Mouse (Mus musculus): Measurements from ENCODE around the gene Rnf7. TPM values are rescaled to one million over a fixed set of nuclear protein-coding genes. Genes with fewer than 3 reads are reported as not detected.
"Not testable (repeated sequence)": the region's sequence is repeated elsewhere in the genome, so short reads cannot be mapped to it uniquely, and the experiment has no call there.

Rnf7 gene
- polyA plus RNA-seq, 1 experiment from 2014 or later = 110 TPM

GRCm38 (mm10) chr9:96504116-96504895, 25.8 kb upstream of the Rnf7 start:
- Histone ChIP-seq H3K4me2 (no peak overlapping the region), H3K27ac (no peak overlapping the region), H3K9ac (no peak overlapping the region), H3K27me3 (replicated peaks) (no peaks in the 10 kb centered on the region), H3K4me1 (0 out of 2 replicates have a peak, but pooled peaks cover 7% of the 10 kb centered on the region), H3K9me3 (replicated peaks) (no peaks in the 10 kb centered on the region), H3K36me3 (no peaks in the 10 kb centered on the region), H3K4me3 (no peak overlapping the region)
- 76% methylated on average over 17 of the region's 17 CpGs for WGBS (ENCODE audit: insufficient replicate concordance)
- ATAC-seq = no peak

- Histone ChIP-seq H3K36me3 (no peaks in the 10 kb centered on the region), H3K27ac (no peak overlapping the region), H3K4me3 (no peak overlapping the region), H3K9me3 (replicated peaks) (no peaks in the 10 kb centered on the region), H3K27me3 (replicated peaks) (no peaks in the 10 kb centered on the region), H3K9ac (no peak overlapping the region), H3K4me2 (no peak overlapping the region), H3K4me1 (0 out of 2 replicates have a peak, but pooled peaks cover 7% of the 10 kb centered on the region)
- no peak for ATAC-seq
- WGBS (ENCODE audit: insufficient replicate concordance) = 64% methylated on average over 6 of the region's 6 CpGs
Observed at GRCm38 (mm10) chr9:96502856-96503610, 24.6 kb upstream of the Rnf7 start.

- 67% methylated on average over 7 of the region's 7 CpGs for WGBS (ENCODE audit: insufficient replicate concordance)
- Histone ChIP-seq H3K27ac (no peak overlapping the region), H3K4me2 (no peak overlapping the region), H3K4me3 (no peak overlapping the region), H3K4me1 (0 out of 2 replicates have a peak, but pooled peaks cover 7% of the 10 kb centered on the region), H3K9ac (no peak overlapping the region), H3K27me3 (replicated peaks) (no peaks in the 10 kb centered on the region), H3K36me3 (no peaks in the 10 kb centered on the region), H3K9me3 (replicated peaks) (no peaks in the 10 kb centered on the region)
- no peak for ATAC-seq
Observed at GRCm38 (mm10) chr9:96501217-96501616, 22.7 kb upstream of the Rnf7 start.

- H3K9ac ChIP-seq = no peak overlapping the region
- no peaks in the 10 kb centered on the region for H3K27me3 ChIP-seq (replicated peaks)
- no peaks in the 10 kb centered on the region for H3K36me3 ChIP-seq
- no peak overlapping the region for H3K4me2 ChIP-seq
- H3K4me1 ChIP-seq = 0 out of 2 replicates have a peak, but pooled peaks cover 8% of the 10 kb centered on the region
- no peak overlapping the region for H3K27ac ChIP-seq
- no peaks in the 10 kb centered on the region for H3K9me3 ChIP-seq (replicated peaks)
- no peak for ATAC-seq
- 38% methylated on average over 3 of the region's 3 CpGs for WGBS (ENCODE audit: insufficient replicate concordance)
- no peak overlapping the region for H3K4me3 ChIP-seq
Observed at GRCm38 (mm10) chr9:96493212-96493611, 14.7 kb upstream of the Rnf7 start.

GRCm38 (mm10) chr9:96491810-96492209, 13.3 kb upstream of the Rnf7 start:
- Histone ChIP-seq H3K36me3 (no peaks in the 10 kb centered on the region), H3K9ac (no peak overlapping the region), H3K4me3 (no peak overlapping the region), H3K4me1 (0 out of 2 replicates have a peak, but pooled peaks cover 8% of the 10 kb centered on the region), H3K4me2 (peak overlapping the region; percentile 37; the same call in 1 of the 2 replicates), H3K9me3 (replicated peaks) (no peaks in the 10 kb centered on the region), H3K27ac (no peak overlapping the region), H3K27me3 (replicated peaks) (no peaks in the 10 kb centered on the region)
- no peak for ATAC-seq
- WGBS (ENCODE audit: insufficient replicate concordance) = 27% methylated on average over 12 of the region's 12 CpGs

GRCm38 (mm10) chr9:96487869-96488268, 9.4 kb upstream of the Rnf7 start:
- ATAC-seq; H3K9me3 ChIP-seq (replicated peaks); H3K36me3 ChIP-seq; H3K4me3 ChIP-seq; H3K9ac ChIP-seq; H3K4me2 ChIP-seq; H3K27ac ChIP-seq; H3K27me3 ChIP-seq (replicated peaks): not testable (repeated sequence)
- peaks cover 14% of the 10 kb centered on the region for H3K4me1 ChIP-seq
- WGBS (ENCODE audit: insufficient replicate concordance) = 85% methylated on average over 5 of the region's 5 CpGs

GRCm38 (mm10) chr9:96483648-96484047, 5.2 kb upstream of the Rnf7 start:
- ATAC-seq = no peak
- H3K4me3 ChIP-seq = no peak overlapping the region
- peaks cover 13% of the 10 kb centered on the region for H3K4me1 ChIP-seq
- H3K27ac ChIP-seq = no peak overlapping the region
- H3K27me3 ChIP-seq (replicated peaks) = no peaks in the 10 kb centered on the region
- H3K9ac ChIP-seq = no peak overlapping the region
- WGBS (ENCODE audit: insufficient replicate concordance) = 53% methylated on average over 2 of the region's 2 CpGs
- no peak overlapping the region for H3K4me2 ChIP-seq
- H3K36me3 ChIP-seq = no peaks in the 10 kb centered on the region
- H3K9me3 ChIP-seq (replicated peaks) = no peaks in the 10 kb centered on the region

GRCm38 (mm10) chr9:96483028-96483427, 4.6 kb upstream of the Rnf7 start:
- ATAC-seq = no peak
- Histone ChIP-seq H3K9me3 (replicated peaks) (no peaks in the 10 kb centered on the region), H3K4me2 (no peak overlapping the region), H3K9ac (no peak overlapping the region), H3K27me3 (replicated peaks) (no peaks in the 10 kb centered on the region), H3K4me1 (peaks cover 13% of the 10 kb centered on the region), H3K36me3 (no peaks in the 10 kb centered on the region), H3K4me3 (no peak overlapping the region), H3K27ac (no peak overlapping the region)
- WGBS (ENCODE audit: insufficient replicate concordance) = 33% methylated on average over 3 of the region's 3 CpGs

- ATAC-seq = no peak
- Histone ChIP-seq H3K9ac (no peak overlapping the region), H3K27me3 (replicated peaks) (no peaks in the 10 kb centered on the region), H3K4me1 (peaks cover 13% of the 10 kb centered on the region), H3K36me3 (peaks cover 46% of the 10 kb centered on the region), H3K4me3 (no peak overlapping the region), H3K4me2 (no peak overlapping the region), H3K9me3 (replicated peaks) (no peaks in the 10 kb centered on the region), H3K27ac (no peak overlapping the region)
- 85% methylated on average over 3 of the region's 3 CpGs for WGBS (ENCODE audit: insufficient replicate concordance)
Observed at GRCm38 (mm10) chr9:96472356-96472755, 6.1 kb downstream of the Rnf7 start.

GRCm38 (mm10) chr9:96471681-96472080, 6.8 kb downstream of the Rnf7 start:
- H3K9me3 ChIP-seq (replicated peaks); ATAC-seq; H3K4me3 ChIP-seq; H3K4me1 ChIP-seq; H3K4me2 ChIP-seq; H3K27ac ChIP-seq; H3K27me3 ChIP-seq (replicated peaks); H3K9ac ChIP-seq: not testable (repeated sequence)
- WGBS (ENCODE audit: insufficient replicate concordance) = 87% methylated on average over 4 of the region's 4 CpGs
- peaks cover 53% of the 10 kb centered on the region for H3K36me3 ChIP-seq

GRCm38 (mm10) chr9:96470266-96470974, 8.1 kb downstream of the Rnf7 start:
- Histone ChIP-seq H3K27me3 (replicated peaks) (no peaks in the 10 kb centered on the region), H3K36me3 (peaks cover 54% of the 10 kb centered on the region), H3K4me1 (no peaks in the 10 kb centered on the region), H3K4me2 (no peak overlapping the region), H3K4me3 (no peak overlapping the region), H3K9ac (no peak overlapping the region), H3K9me3 (replicated peaks) (no peaks in the 10 kb centered on the region), H3K27ac (no peak overlapping the region)
- ATAC-seq = no peak
- WGBS (ENCODE audit: insufficient replicate concordance) = 76% methylated on average over 8 of the region's 8 CpGs
